Mouse (Mus musculus) forebrain, embryonic 13.5 days (tissue): ENCODE results near the gene Hipk1. TPM values are rescaled to one million over a fixed set of nuclear protein-coding genes. Genes with fewer than 3 reads are reported as not detected.
"Not testable (repeated sequence)": the region's sequence is repeated elsewhere in the genome, so short reads cannot be mapped to it uniquely, and the experiment has no call there.

Source experiments
- ATAC-seq: fragments of 200-750 bp; cut with Nextera tagmentation; 2 replicates; pipeline ENCODE4 v1.8.0; 2017
- H3K27ac ChIP-seq: fragments of 300-500 bp; sonication (generic); 2 replicates; pipeline ENCODE4 v1.5.1; 2015; ENCODE audit warnings: inconsistent platforms, mild to moderate bottlenecking, moderate library complexity
- H3K27me3 ChIP-seq: fragments of 300-500 bp; sonication (generic); 2 replicates; pipeline ENCODE4 v1.6.1; 2015; ENCODE audit warnings: mild to moderate bottlenecking, inconsistent platforms
- H3K36me3 ChIP-seq: fragments of 300-500 bp; sonication (generic); 2 replicates; pipeline ENCODE4 v1.6.1; 2015; ENCODE audit warnings: mild to moderate bottlenecking, inconsistent platforms; ENCODE audit not compliant: poor library complexity, severe bottlenecking
- H3K4me1 ChIP-seq: fragments of 300-500 bp; sonication (generic); 2 replicates; pipeline ENCODE4 v1.6.1; 2015; ENCODE audit warnings: inconsistent platforms
- H3K4me2 ChIP-seq: fragments of 300-500 bp; sonication (generic); 2 replicates; pipeline ENCODE4 v1.6.1; 2015; ENCODE audit warnings: inconsistent platforms, mild to moderate bottlenecking, moderate library complexity
- H3K4me3 ChIP-seq: fragments of 300-500 bp; sonication (generic); 2 replicates; pipeline ENCODE4 v1.5.1; 2015; ENCODE audit warnings: mild to moderate bottlenecking, inconsistent platforms
- H3K9ac ChIP-seq: fragments of 300-500 bp; sonication (generic); 2 replicates; pipeline ENCODE4 v1.6.1; 2015; ENCODE audit warnings: mild to moderate bottlenecking, inconsistent platforms
- H3K9me3 ChIP-seq: fragments of 300-500 bp; sonication (generic); replicated peaks from 2 replicates; pipeline ENCODE4 v1.6.1; 2016; ENCODE audit warnings: inconsistent platforms
- WGBS: fragments of 180-500 bp; shearing (Covaris S2); methylation state at CpG from one replicate; pipeline ENCODE4 v1.1.7; 2015; 5-methylcytosine and 5-hydroxymethylcytosine counted together
- polyA plus RNA-seq: library from polyadenylated mRNA; unstranded; fragments of >200 nt; fragmentation: Nextera tagmentation; extraction: Ambion mirVana; gene quantifications from 2 replicates; pipeline ENCODE4 v1.2.1, GENCODE M21; 2015

Gene Hipk1
- polyA plus RNA-seq, 1 experiment from 2014 or later = 13.0 TPM

- H3K36me3 ChIP-seq = peaks cover 8% of the 10 kb centered on the region
- no peaks in the 10 kb centered on the region for H3K27me3 ChIP-seq
- H3K9me3 ChIP-seq = no peaks in the 10 kb centered on the region
- no peak overlapping the region for H3K4me3 ChIP-seq
- H3K27ac ChIP-seq = no peak overlapping the region
- H3K4me1 ChIP-seq = no peaks in the 10 kb centered on the region
- H3K4me2 ChIP-seq = no peak overlapping the region
- no peak for ATAC-seq
- H3K9ac ChIP-seq = no peak overlapping the region
Observed at GRCm38 (mm10) chr3:103827548-103827947, 36.2 kb upstream of the Hipk1 start.

GRCm38 (mm10) chr3:103810967-103811366 lies 19.6 kb upstream of the Hipk1 start:
- no peaks in the 10 kb centered on the region for H3K27me3 ChIP-seq
- peaks cover 17% of the 10 kb centered on the region for H3K4me1 ChIP-seq
- peaks cover 27% of the 10 kb centered on the region for H3K36me3 ChIP-seq
- H3K4me3 ChIP-seq = no peak overlapping the region
- WGBS = 90% methylated on average over 6 of the region's 6 CpGs
- no peak overlapping the region for H3K9ac ChIP-seq
- no peak overlapping the region for H3K27ac ChIP-seq
- no peaks in the 10 kb centered on the region for H3K9me3 ChIP-seq
- no peak for ATAC-seq
- H3K4me2 ChIP-seq = no peak overlapping the region

- ATAC-seq = peak; percentile 61
- WGBS = 4% methylated on average over 14 of the region's 14 CpGs
Observed at GRCm38 (mm10) chr3:103809799-103810150, 18.4 kb upstream of the Hipk1 start.

GRCm38 (mm10) chr3:103808891-103809798 lies 17.8 kb upstream of the Hipk1 start, which contains the start of the genes Dclre1b, Ap4b1 and Gm43064:
Gene Dclre1b (minus strand): TSS chr3:103809444.
Gene Ap4b1 (plus strand): TSS chr3:103809520.
Gene Gm43064 (plus strand): TSS chr3:103809573.
- under 1% methylated on average over 62 of the region's 70 CpGs for WGBS
- Histone ChIP-seq H3K4me3 (peak within 1 kb of the TSS; percentile 83), H3K36me3 (peaks cover 25% of the 10 kb centered on the region), H3K9ac (peak within 1 kb of the TSS; percentile 80), H3K4me2 (peak within 1 kb of the TSS; percentile 85), H3K27ac (peak within 1 kb of the TSS; percentile 75), H3K9me3 (no peaks in the 10 kb centered on the region), H3K4me1 (peaks cover 17% of the 10 kb centered on the region), H3K27me3 (no peaks in the 10 kb centered on the region)
- peak; percentile 99 for ATAC-seq

More at GRCm38 (mm10) chr3:103809799-103810150, 18.4 kb upstream of the Hipk1 start:
- Histone ChIP-seq H3K9ac (peak overlapping the region; percentile 80), H3K27ac (peak overlapping the region; percentile 75), H3K4me1 (peaks cover 17% of the 10 kb centered on the region), H3K36me3 (peaks cover 20% of the 10 kb centered on the region), H3K27me3 (no peaks in the 10 kb centered on the region), H3K9me3 (no peaks in the 10 kb centered on the region), H3K4me2 (peak overlapping the region; percentile 85), H3K4me3 (peak overlapping the region; percentile 83)

- no peak overlapping the region for H3K27ac ChIP-seq
- H3K36me3 ChIP-seq = peaks cover 40% of the 10 kb centered on the region
- H3K9me3 ChIP-seq = no peaks in the 10 kb centered on the region
- ATAC-seq = no peak
- H3K4me1 ChIP-seq = peaks cover 17% of the 10 kb centered on the region
- H3K4me3 ChIP-seq = no peak overlapping the region
- no peak overlapping the region for H3K4me2 ChIP-seq
- H3K27me3 ChIP-seq = no peaks in the 10 kb centered on the region
- no peak overlapping the region for H3K9ac ChIP-seq
- WGBS = 88% methylated on average over 1 of the region's 1 CpGs
Observed at GRCm38 (mm10) chr3:103805671-103806070, 14.3 kb upstream of the Hipk1 start.

- no peak overlapping the region for H3K9ac ChIP-seq
- no peak for ATAC-seq
- peaks cover 3% of the 10 kb centered on the region for H3K4me1 ChIP-seq
- peaks cover 40% of the 10 kb centered on the region for H3K36me3 ChIP-seq
- 95% methylated on average over 8 of the region's 8 CpGs for WGBS
- no peak overlapping the region for H3K27ac ChIP-seq
- no peak overlapping the region for H3K4me3 ChIP-seq
- no peaks in the 10 kb centered on the region for H3K27me3 ChIP-seq
- H3K9me3 ChIP-seq = no peaks in the 10 kb centered on the region
- no peak overlapping the region for H3K4me2 ChIP-seq
Observed at GRCm38 (mm10) chr3:103802861-103803260, 11.5 kb upstream of the Hipk1 start.

- no peak overlapping the region for H3K4me2 ChIP-seq
- no peaks in the 10 kb centered on the region for H3K9me3 ChIP-seq
- no peak overlapping the region for H3K27ac ChIP-seq
- H3K36me3 ChIP-seq = peaks cover 37% of the 10 kb centered on the region
- WGBS = 91% methylated on average over 10 of the region's 10 CpGs
- no peaks in the 10 kb centered on the region for H3K27me3 ChIP-seq
- no peaks in the 10 kb centered on the region for H3K4me1 ChIP-seq
- ATAC-seq = no peak
- no peak overlapping the region for H3K4me3 ChIP-seq
- H3K9ac ChIP-seq = no peak overlapping the region
Observed at GRCm38 (mm10) chr3:103801631-103802531, 10.5 kb upstream of the Hipk1 start.

- no peaks in the 10 kb centered on the region for H3K9me3 ChIP-seq
- no peak overlapping the region for H3K4me3 ChIP-seq
- H3K4me2 ChIP-seq = no peak overlapping the region
- ATAC-seq = no peak
- H3K9ac ChIP-seq = no peak overlapping the region
- H3K27ac ChIP-seq = no peak overlapping the region
- H3K27me3 ChIP-seq = peaks cover 8% of the 10 kb centered on the region; the same call in 1 of the 2 replicates
- H3K36me3 ChIP-seq = peaks cover 25% of the 10 kb centered on the region
- WGBS = 83% methylated on average over 2 of the region's 2 CpGs
- no peaks in the 10 kb centered on the region for H3K4me1 ChIP-seq
Observed at GRCm38 (mm10) chr3:103799507-103799906, 8.1 kb upstream of the Hipk1 start.

- Histone ChIP-seq H3K4me1 (0 out of 2 replicates have a peak, but pooled peaks cover 7% of the 10 kb centered on the region), H3K9me3 (no peaks in the 10 kb centered on the region), H3K9ac (no peak overlapping the region), H3K27ac (no peak overlapping the region), H3K4me2 (no peak overlapping the region), H3K27me3 (peaks cover 15% of the 10 kb centered on the region; the same call in 1 of the 2 replicates), H3K36me3 (no peaks in the 10 kb centered on the region; the same call in 1 of the 2 replicates), H3K4me3 (no peak overlapping the region)
- ATAC-seq = no peak
- 65% methylated on average over 2 of the region's 2 CpGs for WGBS
Observed at GRCm38 (mm10) chr3:103796389-103796788, 5.0 kb upstream of the Hipk1 start.

- Histone ChIP-seq H3K27ac (no peak overlapping the region), H3K36me3 (no peaks in the 10 kb centered on the region), H3K4me2 (no peak overlapping the region), H3K4me3 (no peak overlapping the region), H3K9ac (no peak overlapping the region), H3K27me3 (peaks cover 15% of the 10 kb centered on the region; the same call in 1 of the 2 replicates), H3K9me3 (no peaks in the 10 kb centered on the region), H3K4me1 (peaks cover 27% of the 10 kb centered on the region)
- no peak for ATAC-seq
- WGBS = 77% methylated on average over 1 of the region's 1 CpGs
Observed at GRCm38 (mm10) chr3:103792566-103792965, 1.2 kb upstream of the Hipk1 start.

- not testable (repeated sequence) for H3K9ac ChIP-seq, H3K9me3 ChIP-seq, H3K27ac ChIP-seq, H3K36me3 ChIP-seq, H3K4me3 ChIP-seq, ATAC-seq
- Histone ChIP-seq H3K4me2 (peak overlapping the region; percentile 86), H3K4me1 (peaks cover 27% of the 10 kb centered on the region), H3K27me3 (peaks cover 15% of the 10 kb centered on the region; the same call in 1 of the 2 replicates)
- WGBS = 83% methylated on average over 5 of the region's 5 CpGs
Observed at GRCm38 (mm10) chr3:103792111-103792406, 696 bp upstream of the Hipk1 start.
